Mouse (Mus musculus) liver, postnatal 0 days (tissue): ENCODE measurements around the gene Tnip3.

Experiments
- CTCF ChIP-seq: sonication (generic); IDR thresholded peaks from 2 replicates; pipeline ENCODE4 v1.5.1; 2016; ENCODE audit warnings: antibody characterized with exemption, low read depth
- EP300 ChIP-seq: IDR thresholded peaks from 2 replicates; pipeline ENCODE4 v1.6.1; 2016; ENCODE audit warnings: antibody characterized with exemption, low read depth, mild to moderate bottlenecking

- TF ChIP-seq EP300: no peak
- TF ChIP-seq CTCF: no peak
These were observed 15.0 kb downstream of the Tnip3 start for GRCm38 (mm10) chr6:65540138-65540537.
